Mouse (Mus musculus): ENCODE measurements around the gene Ciapin1. TPM values are rescaled to one million over a fixed set of nuclear protein-coding genes. Genes with fewer than 3 reads are reported as not detected.

Ciapin1 gene
- polyA plus RNA-seq, 1 experiment, result 115 TPM

DNA sequence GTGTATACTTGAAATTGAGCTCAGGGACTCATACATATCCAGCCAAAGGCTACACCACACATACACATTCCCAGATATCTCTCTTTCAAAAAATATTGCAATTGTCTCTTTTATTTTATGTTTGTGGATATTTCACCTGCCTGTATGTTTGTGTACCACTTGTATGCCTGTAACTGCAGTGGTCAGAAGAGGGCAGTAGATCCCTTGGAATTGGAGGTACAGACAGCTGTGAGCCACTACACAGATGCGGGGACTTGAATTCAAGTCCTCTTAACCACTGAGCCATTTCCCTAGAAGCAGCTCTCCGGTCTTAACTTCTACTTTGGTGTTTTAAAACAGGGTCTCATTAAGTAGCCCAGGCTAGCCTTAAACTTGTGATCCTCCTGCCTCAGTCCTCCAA is 43.4 kb downstream of the Ciapin1 start:
- Histone ChIP-seq H3K79me3 (ENCODE audit: low read depth) (no peaks in the 10 kb centered on the region), H3K4me3 (ENCODE audit: insufficient read depth, poor library complexity, severe bottlenecking) (no peak overlapping the region), H3ac (ENCODE audit: control insufficient read depth, insufficient read length, low read depth) (no peak overlapping the region), H3K27me3 (ENCODE audit: control insufficient read depth, insufficient read depth, insufficient read length) (no peaks in the 10 kb centered on the region), H3K79me2 (ENCODE audit: control insufficient read depth, insufficient read depth) (no peaks in the 10 kb centered on the region), H3K36me3 (ENCODE audit: control insufficient read depth, insufficient read depth) (no peaks in the 10 kb centered on the region)
- TF ChIP-seq MYOG (IDR thresholded peaks at IDR 0.05; ENCODE audit: control insufficient read depth, extremely low read depth, insufficient read length), result no peak
- no peak for TF ChIP-seq MAX (IDR thresholded peaks at IDR 0.05)
- TF ChIP-seq CEBPB (IDR thresholded peaks at IDR 0.05; ENCODE audit: low read depth), result no peak

GRCm38 (mm10) chr8:94794368-94794767 is 43.8 kb downstream of the Ciapin1 start:
- H3K27me3 ChIP-seq (ENCODE audit: control insufficient read depth, insufficient read depth, insufficient read length), result no peaks in the 10 kb centered on the region
- H3K79me2 ChIP-seq (ENCODE audit: control insufficient read depth, insufficient read depth), result no peaks in the 10 kb centered on the region
- H3K36me3 ChIP-seq (ENCODE audit: control insufficient read depth, insufficient read depth), result no peaks in the 10 kb centered on the region
- no peak overlapping the region for H3ac ChIP-seq (ENCODE audit: control insufficient read depth, insufficient read length, low read depth)
- TF ChIP-seq FOSL1 (IDR thresholded peaks at IDR 0.05; ENCODE audit: insufficient read depth, low read length, poor library complexity, severe bottlenecking) (no peak), CEBPB (IDR thresholded peaks at IDR 0.05; ENCODE audit: low read depth) (no peak), MYOD1 (IDR thresholded peaks at IDR 0.05; ENCODE audit: control insufficient read depth, insufficient read length, low read depth) (no peak), MAX (IDR thresholded peaks at IDR 0.05) (no peak), USF1 (IDR thresholded peaks at IDR 0.05; ENCODE audit: low read depth) (no peak), MYOG (IDR thresholded peaks at IDR 0.05; ENCODE audit: control insufficient read depth, extremely low read depth, insufficient read length) (no peak), CTCF (IDR thresholded peaks at IDR 0.05; ENCODE audit: control insufficient read depth, insufficient read depth, insufficient read length) (no peak)
- no peak overlapping the region for H3K4me3 ChIP-seq (ENCODE audit: insufficient read depth, poor library complexity, severe bottlenecking)
- H3K79me3 ChIP-seq (ENCODE audit: low read depth), result no peaks in the 10 kb centered on the region

DNA sequence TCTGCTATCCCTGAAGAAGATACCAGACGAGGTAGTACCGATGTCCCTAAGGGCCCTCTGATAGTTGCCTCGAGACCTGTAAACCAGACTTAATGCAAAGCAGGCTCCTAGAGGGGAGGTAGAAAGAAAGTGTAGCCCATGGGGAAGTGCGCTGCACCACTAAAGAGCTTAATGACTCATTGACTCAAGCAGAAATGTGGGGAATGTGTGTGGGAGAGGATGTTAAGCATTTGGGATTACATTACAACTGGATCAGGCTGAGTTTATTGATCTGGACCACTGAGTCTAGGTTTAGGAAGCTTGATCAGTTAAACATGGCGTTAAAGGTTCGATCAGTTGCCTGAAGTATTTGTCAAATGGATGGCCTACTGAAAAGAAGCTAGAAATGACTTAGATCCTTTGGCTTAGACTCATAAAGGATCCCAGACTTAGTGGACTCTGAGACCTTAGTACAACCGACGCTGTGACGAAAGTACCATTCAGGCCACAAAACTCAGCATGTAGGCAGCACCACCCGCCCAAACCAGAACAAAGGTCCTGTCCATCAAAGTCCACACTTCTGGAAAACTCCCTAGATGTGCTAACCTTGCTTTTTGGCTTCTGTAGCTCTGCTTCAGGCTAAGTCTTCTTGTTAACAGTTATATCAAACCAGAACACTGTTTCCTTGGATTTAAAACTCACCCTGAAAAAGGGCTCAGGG is 48.8 kb downstream of the Ciapin1 start:
- Histone ChIP-seq H3K4me3 (ENCODE audit: insufficient read depth, poor library complexity, severe bottlenecking) (no peak overlapping the region), H3K79me3 (ENCODE audit: low read depth) (no peaks in the 10 kb centered on the region), H3ac (ENCODE audit: control insufficient read depth, insufficient read length, low read depth) (no peak overlapping the region), H3K36me3 (ENCODE audit: control insufficient read depth, insufficient read depth) (no peaks in the 10 kb centered on the region), H3K27me3 (ENCODE audit: control insufficient read depth, insufficient read depth, insufficient read length) (no peaks in the 10 kb centered on the region), H3K79me2 (ENCODE audit: control insufficient read depth, insufficient read depth) (no peaks in the 10 kb centered on the region)
- TF ChIP-seq MYOD1 (IDR thresholded peaks at IDR 0.05; ENCODE audit: control insufficient read depth, insufficient read length, low read depth), result no peak
- no peak for TF ChIP-seq MYOG (IDR thresholded peaks at IDR 0.05; ENCODE audit: control insufficient read depth, extremely low read depth, insufficient read length)
- TF ChIP-seq FOSL1 (IDR thresholded peaks at IDR 0.05; ENCODE audit: insufficient read depth, low read length, poor library complexity, severe bottlenecking), result no peak
- TF ChIP-seq CEBPB (IDR thresholded peaks at IDR 0.05; ENCODE audit: low read depth), result no peak
- no peak for TF ChIP-seq CTCF (IDR thresholded peaks at IDR 0.05; ENCODE audit: control insufficient read depth, insufficient read depth, insufficient read length)
- no peak for TF ChIP-seq USF1 (IDR thresholded peaks at IDR 0.05; ENCODE audit: low read depth)
- TF ChIP-seq MAX (IDR thresholded peaks at IDR 0.05), result no peak

DNA sequence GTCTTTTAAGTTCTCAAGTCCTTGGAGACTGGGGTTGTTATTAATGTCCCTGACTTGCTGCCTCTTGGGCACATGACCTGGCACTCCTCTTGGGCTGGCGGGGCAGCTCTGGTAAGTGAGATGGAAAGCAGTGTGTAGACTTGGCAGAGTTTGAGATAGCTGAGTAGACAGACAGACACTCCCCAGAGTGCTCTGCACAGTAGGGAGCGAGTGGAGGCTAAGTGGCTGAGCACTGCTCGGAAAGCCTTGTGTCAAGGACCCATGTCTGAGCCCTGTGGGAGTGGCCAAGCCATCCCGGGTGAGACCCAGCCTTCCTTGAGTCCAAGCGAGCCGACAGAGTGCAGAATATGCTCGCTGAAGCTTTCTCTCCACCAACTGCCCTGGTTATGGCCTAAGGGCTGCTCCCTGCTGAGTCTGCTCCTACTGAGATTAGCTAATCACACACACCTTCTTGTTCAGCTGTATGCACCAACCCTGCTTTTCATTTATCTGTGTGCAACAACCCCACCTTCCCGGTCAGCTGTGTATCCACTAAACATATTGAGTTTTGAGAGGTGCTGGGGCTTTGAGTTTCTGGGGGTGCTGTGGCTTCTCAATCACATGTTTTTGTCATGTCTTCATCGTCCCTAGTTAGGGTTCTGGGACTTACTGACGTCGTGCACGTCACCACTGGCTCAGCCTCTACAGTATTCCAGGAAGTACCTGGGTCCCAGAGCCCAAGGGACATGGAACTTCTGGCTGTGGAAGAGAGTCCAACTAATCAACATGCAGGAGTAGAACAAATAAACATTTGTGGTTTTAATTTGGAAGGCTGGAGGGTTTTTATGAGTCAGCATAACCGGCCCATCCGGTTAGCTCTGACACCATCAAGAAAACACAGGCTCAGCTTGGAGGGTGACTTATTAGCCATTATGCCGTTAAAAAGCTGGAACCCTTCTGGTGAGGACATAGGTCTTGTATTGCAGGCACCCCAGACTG is 50.3 kb downstream of the Ciapin1 start:
- Histone ChIP-seq H3K79me3 (ENCODE audit: low read depth) (no peaks in the 10 kb centered on the region), H3K79me2 (ENCODE audit: control insufficient read depth, insufficient read depth) (no peaks in the 10 kb centered on the region), H3ac (ENCODE audit: control insufficient read depth, insufficient read length, low read depth) (no peak overlapping the region), H3K4me3 (ENCODE audit: insufficient read depth, poor library complexity, severe bottlenecking) (no peak overlapping the region), H3K36me3 (ENCODE audit: control insufficient read depth, insufficient read depth) (no peaks in the 10 kb centered on the region), H3K27me3 (ENCODE audit: control insufficient read depth, insufficient read depth, insufficient read length) (no peaks in the 10 kb centered on the region)
- no peak for TF ChIP-seq FOSL1 (IDR thresholded peaks at IDR 0.05; ENCODE audit: insufficient read depth, low read length, poor library complexity, severe bottlenecking)
- TF ChIP-seq USF1 (IDR thresholded peaks at IDR 0.05; ENCODE audit: low read depth), result peak; percentile 76

- TF ChIP-seq MAX (IDR thresholded peaks at IDR 0.05) (no peak), MYOD1 (IDR thresholded peaks at IDR 0.05; ENCODE audit: control insufficient read depth, insufficient read length, low read depth) (peak; percentile 17)
- Histone ChIP-seq H3K79me3 (ENCODE audit: low read depth) (no peaks in the 10 kb centered on the region), H3K79me2 (ENCODE audit: control insufficient read depth, insufficient read depth) (no peaks in the 10 kb centered on the region)
Observed at GRCm38 (mm10) chr8:94785995-94786595, 52.1 kb downstream of the Ciapin1 start.

More at GRCm38 (mm10) chr8:94785995-94786595, 52.1 kb downstream of the Ciapin1 start:
- no peaks in the 10 kb centered on the region for H3K27me3 ChIP-seq (ENCODE audit: control insufficient read depth, insufficient read depth, insufficient read length)
- no peaks in the 10 kb centered on the region for H3K36me3 ChIP-seq (ENCODE audit: control insufficient read depth, insufficient read depth)
- no peak overlapping the region for H3ac ChIP-seq (ENCODE audit: control insufficient read depth, insufficient read length, low read depth)
- H3K4me3 ChIP-seq (ENCODE audit: insufficient read depth, poor library complexity, severe bottlenecking), result no peak overlapping the region
